Mouse (Mus musculus) kidney, adult 2 months (tissue): Measurements from ENCODE around the gene Nf1. TPM values are rescaled to one million over a fixed set of nuclear protein-coding genes. Genes with fewer than 3 reads are reported as not detected.

ENCODE experiments used
- DNase-seq: peaks from one replicate; pipeline ENCODE4 v3.0.0; 2021
- H3K27ac ChIP-seq: fragments of 200-500 bp; 2 replicates; pipeline ENCODE4 v1.5.1; 2012; ENCODE audit warnings: low read depth, low read length, control low read depth, inconsistent platforms; ENCODE audit not compliant: insufficient read depth
- H3K27me3 ChIP-seq: fragments of 200-500 bp; replicated peaks from 2 replicates; pipeline ENCODE4 v1.6.1; 2012; ENCODE audit warnings: mild to moderate bottlenecking, moderate library complexity, low read length, inconsistent platforms; ENCODE audit not compliant: control insufficient read depth, insufficient read depth
- H3K36me3 ChIP-seq: fragments of 200-500 bp; 2 replicates; pipeline ENCODE4 v1.6.1; 2012; ENCODE audit warnings: mild to moderate bottlenecking, moderate library complexity, low read length, inconsistent platforms; ENCODE audit not compliant: control insufficient read depth, insufficient read depth
- H3K4me1 ChIP-seq: fragments of 200-500 bp; 2 replicates; pipeline ENCODE4 v1.6.1; 2011; ENCODE audit warnings: low read length; ENCODE audit not compliant: control insufficient read depth, insufficient read depth
- H3K4me3 ChIP-seq: fragments of 200-500 bp; 2 replicates; pipeline ENCODE4 v1.5.1; 2011; ENCODE audit warnings: mild to moderate bottlenecking, low read depth, low read length, control low read depth; ENCODE audit not compliant: insufficient read depth
- CTCF ChIP-seq: fragments of 200-500 bp; conservative IDR thresholded peaks from 2 replicates; pipeline ENCODE4 v1.5.1; 2011; ENCODE audit warnings: low read depth, mild to moderate bottlenecking, control low read depth, low read length, moderate library complexity, mixed read lengths; ENCODE audit not compliant: insufficient read depth, insufficient read length
- POLR2A ChIP-seq: fragments of 200-500 bp; IDR thresholded peaks from one replicate; pipeline ENCODE4 v1.6.1; 2011; ENCODE audit warnings: low read depth, low read length, control low read depth
- WGBS: fragments of 180-500 bp; shearing (Covaris S2); methylation state at CpG from one replicate; pipeline ENCODE4 v1.1.7; 2018; 5-methylcytosine and 5-hydroxymethylcytosine counted together
- polyA plus RNA-seq: library from polyadenylated mRNA; depleted of rRNA; stranded (reverse); fragments of >200 nt; gene quantifications from 2 replicates; pipeline ENCODE4 v1.2.3, GENCODE M21; 2012

Nf1 gene
- polyA plus RNA-seq, 1 experiment, result 10.2 TPM

- no peaks in the 10 kb centered on the region for H3K27me3 ChIP-seq
- H3K36me3 ChIP-seq, result peaks cover 3% of the 10 kb centered on the region; the same call in 1 of the 2 replicates
- 95% methylated on average over 3 of the region's 3 CpGs for WGBS
- no peak overlapping the region for H3K27ac ChIP-seq
- TF ChIP-seq POLR2A (no peak), CTCF (no peak)
- no peak for DNase-seq
- H3K4me3 ChIP-seq, result no peak overlapping the region
- no peaks in the 10 kb centered on the region for H3K4me1 ChIP-seq
These were observed 121.4 kb downstream of the Nf1 start for GRCm38 (mm10) chr11:79460756-79461450.

- no peak for DNase-seq
- no peak for TF ChIP-seq POLR2A
- no peak for TF ChIP-seq CTCF
- H3K4me1 ChIP-seq, result no peaks in the 10 kb centered on the region
- H3K27me3 ChIP-seq, result no peaks in the 10 kb centered on the region
- H3K36me3 ChIP-seq, result peaks cover 2% of the 10 kb centered on the region
- H3K27ac ChIP-seq, result no peak overlapping the region
- 45% methylated on average over 1 of the region's 1 CpGs for WGBS
- no peak overlapping the region for H3K4me3 ChIP-seq
These were observed 128.6 kb downstream of the Nf1 start for GRCm38 (mm10) chr11:79468097-79468496.

GRCm38 (mm10) chr11:79483392-79483791 is 143.9 kb downstream of the Nf1 start:
- Histone ChIP-seq H3K27me3 (no peaks in the 10 kb centered on the region), H3K4me3 (no peak overlapping the region), H3K36me3 (peaks cover 2% of the 10 kb centered on the region; the same call in 1 of the 2 replicates), H3K4me1 (no peaks in the 10 kb centered on the region), H3K27ac (no peak overlapping the region)
- WGBS, result 96% methylated on average over 6 of the region's 6 CpGs
- TF ChIP-seq POLR2A (no peak), CTCF (no peak)
- DNase-seq, result no peak

- H3K27ac ChIP-seq, result no peak overlapping the region
- no peaks in the 10 kb centered on the region for H3K27me3 ChIP-seq
- no peak for TF ChIP-seq POLR2A
- TF ChIP-seq CTCF, result no peak
- no peaks in the 10 kb centered on the region; the same call in 1 of the 2 replicates for H3K36me3 ChIP-seq
- DNase-seq, result peak; percentile 3
- H3K4me3 ChIP-seq, result no peak overlapping the region
- WGBS, result 84% methylated on average over 7 of the region's 7 CpGs
- no peaks in the 10 kb centered on the region for H3K4me1 ChIP-seq
These were observed 144.5 kb downstream of the Nf1 start for GRCm38 (mm10) chr11:79483876-79484528.

- H3K27ac ChIP-seq, result no peak overlapping the region
- no peak for DNase-seq
- no peak for TF ChIP-seq CTCF
- no peak for TF ChIP-seq POLR2A
- H3K36me3 ChIP-seq, result no peaks in the 10 kb centered on the region; the same call in 1 of the 2 replicates
- no peaks in the 10 kb centered on the region for H3K4me1 ChIP-seq
- H3K27me3 ChIP-seq, result no peaks in the 10 kb centered on the region
- H3K4me3 ChIP-seq, result no peak overlapping the region
These were observed 145.2 kb downstream of the Nf1 start for GRCm38 (mm10) chr11:79484721-79485120.

- 33% methylated on average over 10 of the region's 10 CpGs for WGBS
- 0 out of 2 replicates have a peak overlapping the region, but pooled peaks have one; percentile 7 for H3K4me3 ChIP-seq
- peak overlapping the region; percentile 60 for H3K27ac ChIP-seq
- DNase-seq, result peak; percentile 48
- H3K27me3 ChIP-seq, result no peaks in the 10 kb centered on the region
- H3K36me3 ChIP-seq, result no peaks in the 10 kb centered on the region; the same call in 1 of the 2 replicates
- H3K4me1 ChIP-seq, result peaks cover 4% of the 10 kb centered on the region; the same call in 1 of the 2 replicates
- TF ChIP-seq POLR2A, result no peak
- no peak for TF ChIP-seq CTCF
These were observed 155.7 kb downstream of the Nf1 start for GRCm38 (mm10) chr11:79494976-79495800.

- WGBS, result 79% methylated on average over 2 of the region's 2 CpGs
- H3K4me1 ChIP-seq, result peaks cover 2% of the 10 kb centered on the region; the same call in 1 of the 2 replicates
- no peak for DNase-seq
- no peaks in the 10 kb centered on the region for H3K36me3 ChIP-seq
- H3K4me3 ChIP-seq, result no peak overlapping the region
- H3K27me3 ChIP-seq, result no peaks in the 10 kb centered on the region
- TF ChIP-seq POLR2A, result no peak
- no peak for TF ChIP-seq CTCF
- H3K27ac ChIP-seq, result no peak overlapping the region
These were observed 163.4 kb downstream of the Nf1 start for GRCm38 (mm10) chr11:79502917-79503316.
